Mouse (Mus musculus) left cerebral cortex, postnatal 36 days (tissue): ENCODE measurements around the gene Gstm3. TPM values are rescaled to one million over a fixed set of nuclear protein-coding genes. Genes with fewer than 3 reads are reported as not detected.
"Not testable (repeated sequence)": the region's sequence is repeated elsewhere in the genome, so short reads cannot be mapped to it uniquely, and the experiment has no call there.

Experiments used
- DNase-seq, 2 experiments: peaks; one replicate each; pipeline ENCODE4 v3.0.0; 2021 to 2022; ENCODE audit warnings: low spot score in 2 of 2, mixed read lengths in 1 of 2
- intact Hi-C: fragments of 180-260 bp; cut with DNase I; formaldehyde crosslinking; loops from one replicate; pipeline ENCODE4 v1.15.1; 2025
- total RNA-seq, 2 experiments: library from RNA; stranded (reverse); gene quantifications; 2 replicates each; pipeline ENCODE4 v1.2.3; 2021

Gene Gstm3
- not detected for total RNA-seq

GRCm38 (mm10) chr3:107968724-107969395, at the start of gene Gstm3:
TSS of gene Gstm3 (minus strand) at chr3:107969283.
- intact Hi-C loops, result no loop called here
- no peak for DNase-seq

DNA sequence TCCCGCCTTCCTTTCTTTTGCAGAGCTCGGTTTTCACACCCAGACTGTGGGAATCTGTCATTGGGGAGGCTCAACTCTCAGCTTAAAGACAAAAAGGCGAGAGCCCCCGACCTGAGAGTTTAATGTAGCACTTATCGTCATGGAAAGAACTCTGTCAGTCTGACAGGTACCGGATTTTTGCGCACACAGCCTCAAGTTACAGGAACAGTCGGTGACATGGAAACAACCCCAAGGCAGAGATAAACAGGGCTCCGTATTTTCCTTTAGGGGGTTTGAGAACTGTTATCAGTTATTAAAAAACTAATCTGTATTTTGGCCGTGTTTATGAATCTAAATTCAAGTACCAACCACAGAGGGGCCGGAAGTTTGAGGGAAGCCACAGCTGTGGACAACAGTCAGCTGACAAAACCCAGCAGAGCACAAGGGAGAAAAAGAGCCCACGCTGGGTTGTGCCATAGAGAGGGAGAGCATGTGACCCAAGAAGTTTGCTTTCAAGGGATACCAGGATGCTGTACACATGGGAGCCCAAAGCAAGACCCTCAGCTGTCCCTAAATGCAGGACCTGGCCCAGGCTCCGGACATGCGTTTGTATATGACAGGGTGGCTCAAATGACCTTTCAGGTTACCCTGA, 49.2 kb upstream of the Gstm3 start:
- intact Hi-C loops, result loop anchor here (2.0 to 5.0 kb wide), 2 partner anchors 66 to 88 kb away; partner anchors contain the start of gene Gstm7

GRCm38 (mm10) chr3:108017473-108018189, 48.5 kb upstream of the Gstm3 start, which contains the start of gene Gstm1:
TSS of gene Gstm1 (minus strand) at chr3:108017973.
- peak; percentile 93 to 94 for DNase-seq
- intact Hi-C loops, result loop anchor here (2.0 to 5.0 kb wide), 2 partner anchors 65 to 87 kb away; partner anchors contain the start of gene Gstm7

More for the DNA sequence above, 49.2 kb upstream of the Gstm3 start:
- no peak for DNase-seq

DNA sequence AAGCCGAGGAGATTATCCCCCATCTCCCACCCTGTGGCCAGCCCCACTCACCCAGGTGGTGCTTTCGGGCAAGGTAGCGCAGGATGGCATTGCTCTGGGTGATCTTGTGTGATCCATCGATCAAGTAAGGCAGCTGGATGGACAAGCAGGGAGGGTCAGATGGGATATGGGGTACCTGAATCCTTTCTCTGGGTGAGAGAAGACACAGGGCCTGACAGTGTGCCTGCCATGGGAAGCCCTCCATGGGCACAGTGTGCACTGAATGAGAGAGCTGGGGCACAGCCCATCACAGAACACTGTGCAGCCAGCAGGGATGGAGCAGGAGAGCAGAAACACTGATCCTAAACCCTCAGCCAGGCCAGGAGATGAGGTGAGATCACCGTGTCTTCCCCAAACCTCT, 47.4 kb upstream of the Gstm3 start:
- intact Hi-C loops, result loop anchor here (5.0 kb wide), 1 partner anchor 64 kb away; no protein-coding TSS in a partner anchor
- DNase-seq, result not testable (repeated sequence)

GRCm38 (mm10) chr3:108014974-108015346, 45.9 kb upstream of the Gstm3 start:
- intact Hi-C loops, result loop anchor here (5.0 kb wide), 1 partner anchor 63 kb away; no protein-coding TSS in a partner anchor
- DNase-seq, result no peak

DNA sequence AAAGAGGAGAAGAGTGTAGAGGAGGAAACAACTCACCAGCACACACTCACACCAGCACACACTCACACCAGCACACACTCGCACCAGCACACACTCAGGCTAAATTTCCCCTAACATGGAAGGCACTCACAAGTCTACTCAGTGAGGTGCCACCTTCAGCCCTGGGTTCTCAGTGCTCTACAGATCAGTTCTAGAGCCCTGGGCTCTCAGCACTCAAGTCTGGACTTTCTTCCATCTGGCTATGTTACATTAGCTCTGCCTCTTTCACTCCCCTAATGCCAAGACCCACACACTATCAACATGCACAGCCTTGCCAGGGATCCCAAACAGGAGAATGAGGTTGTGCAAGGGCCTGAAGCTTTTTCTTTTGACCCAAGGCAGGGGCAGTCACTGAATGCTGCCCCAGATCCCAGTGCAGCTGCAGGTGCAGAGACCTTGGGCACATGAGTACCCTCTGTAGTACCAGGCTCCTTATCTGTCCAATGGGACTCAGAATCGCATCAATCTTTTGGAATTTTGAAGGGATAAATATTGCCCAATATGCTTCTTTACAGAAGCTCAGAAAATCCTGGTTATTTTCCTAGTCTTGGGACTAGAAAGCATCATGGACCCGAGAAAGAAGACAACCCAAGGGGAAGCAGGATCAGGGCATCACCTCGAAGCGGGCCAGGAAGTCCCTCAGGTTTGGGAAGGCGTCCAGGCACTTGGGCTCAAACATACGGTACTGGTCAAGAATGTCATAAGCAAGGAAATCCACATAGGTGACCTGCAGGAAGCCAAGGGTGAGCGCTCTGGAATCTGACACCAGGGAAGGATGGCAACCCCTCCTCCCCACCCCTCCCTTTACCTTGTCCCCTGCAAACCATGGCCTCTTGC, 45.3 kb upstream of the Gstm3 start:
- intact Hi-C loops, result no loop called here
- DNase-seq, result no peak

GRCm38 (mm10) chr3:108013331-108013871, 44.3 kb upstream of the Gstm3 start:
- DNase-seq, result peak; percentile 69 to 76
- intact Hi-C loops, result no loop called here

- intact Hi-C loops, result loop anchor here (1.0 kb wide), 1 partner anchor 148 kb away; no protein-coding TSS in a partner anchor
- no peak for DNase-seq
Observed at GRCm38 (mm10) chr3:108011558-108011957, 42.5 kb upstream of the Gstm3 start.

DNA sequence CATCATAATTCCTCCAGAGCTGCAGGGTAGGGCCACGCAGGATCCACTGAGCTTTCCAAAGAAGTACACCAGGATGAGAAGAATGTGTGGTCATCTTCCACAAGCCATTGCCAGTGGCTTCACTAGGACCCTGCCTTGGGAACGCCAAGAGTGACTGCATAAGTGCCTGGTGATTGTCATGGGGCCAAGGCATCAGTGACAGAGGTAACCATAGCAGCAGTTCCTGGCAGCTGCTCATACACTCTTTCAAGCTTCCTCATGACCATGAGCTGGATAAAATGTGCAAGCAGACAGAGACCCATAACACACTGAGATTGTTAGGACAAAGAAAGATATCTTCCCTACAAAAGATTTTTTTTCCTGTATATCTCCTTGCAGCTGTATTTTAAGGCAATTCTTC, 41.2 kb upstream of the Gstm3 start:
- DNase-seq, result no peak
- intact Hi-C loops, result no loop called here

DNA sequence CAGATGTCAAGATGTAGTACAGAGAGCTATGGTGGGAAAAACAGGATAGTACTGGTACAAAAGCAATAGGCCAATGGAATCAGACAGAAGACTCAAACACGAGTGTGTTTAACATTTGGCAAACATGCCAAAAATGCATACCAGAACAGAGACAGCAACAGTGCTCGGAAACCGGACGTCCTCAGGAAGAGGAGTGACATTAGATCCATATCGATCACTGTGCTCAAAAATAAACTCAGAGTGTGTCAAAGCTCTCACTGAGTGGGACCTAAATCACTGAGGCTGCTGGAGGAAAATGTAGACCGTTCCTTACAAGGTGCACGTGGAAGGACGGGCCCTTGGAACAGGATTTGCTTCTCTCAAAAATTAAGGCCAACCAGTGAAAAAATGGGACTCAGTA, 32.9 kb upstream of the Gstm3 start:
- no peak for DNase-seq
- intact Hi-C loops, result no loop called here

DNA sequence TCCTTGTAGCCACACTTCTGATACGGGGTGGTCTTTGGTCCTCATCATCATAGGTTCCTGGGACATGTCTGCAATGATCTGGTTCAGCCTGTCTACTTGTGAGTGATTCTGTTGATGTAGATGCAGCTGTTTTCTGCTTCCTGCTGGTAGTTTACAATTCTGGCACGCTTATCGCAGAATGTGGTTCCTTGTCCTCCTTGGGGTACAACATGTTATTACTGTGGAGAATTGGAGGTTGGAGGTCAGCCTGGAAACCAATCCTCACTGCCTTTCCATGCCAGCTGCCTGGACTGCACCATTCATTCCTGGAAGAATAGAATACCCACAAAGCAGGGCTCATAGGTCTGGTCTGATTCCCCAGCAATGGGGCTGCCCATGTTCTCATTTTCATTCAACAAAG, 30.4 kb upstream of the Gstm3 start:
- intact Hi-C loops, result no loop called here

GRCm38 (mm10) chr3:107998591-107998990, 29.5 kb upstream of the Gstm3 start:
- no peak for DNase-seq
- intact Hi-C loops, result no loop called here

More for the DNA sequence above, 30.4 kb upstream of the Gstm3 start:
- DNase-seq, result no peak

DNA sequence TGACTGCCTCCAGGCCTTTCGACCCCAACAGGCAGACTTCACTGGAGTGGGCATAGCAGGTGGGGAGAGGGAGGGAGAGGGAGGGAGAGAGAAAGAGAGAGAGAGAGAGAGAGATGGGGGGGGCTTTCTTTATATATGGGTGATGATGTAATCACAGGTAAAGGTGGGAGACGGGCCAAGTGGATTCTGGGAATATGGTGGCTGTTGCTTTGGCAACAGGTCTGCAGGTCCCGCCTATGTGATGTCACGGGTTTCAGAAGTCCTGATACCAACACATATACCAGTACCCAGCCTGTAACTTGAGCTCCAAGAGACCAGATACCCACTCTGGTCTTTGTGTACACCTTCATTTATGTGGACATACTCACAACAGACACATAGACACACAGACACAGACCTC, 27.5 kb upstream of the Gstm3 start:
- no peak for DNase-seq
- intact Hi-C loops, result no loop called here

DNA sequence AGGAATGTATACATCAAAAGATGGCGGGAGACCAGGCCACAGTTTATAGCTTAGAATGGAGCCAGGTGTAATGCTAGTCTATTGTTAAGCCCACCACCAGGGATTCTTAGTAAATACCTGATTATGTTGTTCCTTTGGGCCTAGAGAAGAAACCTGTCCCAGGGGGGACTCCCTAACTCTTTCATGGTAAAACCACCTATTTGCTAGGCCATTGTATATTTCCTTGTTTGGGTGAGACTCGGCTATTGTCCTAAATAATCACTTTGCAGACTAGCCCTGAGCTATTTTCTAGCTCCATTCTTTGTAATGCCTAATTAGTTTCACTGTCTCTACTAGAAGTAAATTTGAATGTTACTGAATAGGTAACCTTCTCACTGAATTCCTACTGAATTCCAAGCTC, 26.9 kb upstream of the Gstm3 start:
- intact Hi-C loops, DNase-seq: not testable (repeated sequence)

GRCm38 (mm10) chr3:107986041-107986562, 17.0 kb upstream of the Gstm3 start, which contains the start of gene Gstm2:
TSS of gene Gstm2 (minus strand) at chr3:107986453.
- no peak for DNase-seq
- intact Hi-C loops, result no loop called here

DNA sequence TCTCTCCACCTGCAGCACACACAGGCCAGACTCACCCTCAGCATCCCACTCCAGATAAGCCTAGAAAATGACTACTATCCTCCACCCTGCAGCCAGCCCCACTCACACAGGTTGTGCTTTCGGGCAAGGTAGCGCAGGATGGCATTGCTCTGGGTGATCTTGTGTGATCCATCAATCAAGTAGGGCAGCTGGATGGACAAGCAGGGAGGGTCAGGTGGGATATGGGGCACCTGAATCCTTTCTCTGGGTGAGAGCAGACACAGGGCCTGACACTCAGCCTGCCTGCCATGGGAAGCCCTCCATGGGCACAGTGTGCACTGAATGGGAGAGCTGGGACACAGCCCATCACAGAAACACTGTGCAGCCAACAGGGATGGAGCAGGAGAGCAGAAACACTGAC, 16.1 kb upstream of the Gstm3 start:
- intact Hi-C loops, DNase-seq: not testable (repeated sequence)

- DNase-seq, result no peak
- intact Hi-C loops, result loop anchor here (5.0 kb wide), 1 partner anchor 43 kb away; no protein-coding TSS in a partner anchor
Observed at GRCm38 (mm10) chr3:107984471-107984870, 15.4 kb upstream of the Gstm3 start.

DNA sequence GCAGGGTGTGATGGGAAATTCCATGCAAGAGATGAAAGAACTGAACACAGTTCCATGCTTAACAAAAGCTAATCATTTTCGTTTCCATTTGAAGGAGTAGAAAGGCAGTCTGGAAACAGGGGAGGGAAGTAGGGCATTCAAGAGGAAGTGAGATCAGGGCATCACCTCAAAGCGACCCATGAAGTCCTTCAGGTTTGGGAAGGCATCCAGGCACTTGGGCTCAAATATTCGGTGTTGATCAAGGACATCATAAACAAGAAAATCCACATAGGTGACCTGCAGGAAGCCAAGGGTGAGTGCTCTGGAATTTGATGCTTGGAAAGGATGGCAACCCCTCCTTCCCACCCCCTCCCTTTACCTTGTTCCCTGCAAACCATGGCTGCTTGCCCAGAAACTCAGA, 14.7 kb upstream of the Gstm3 start:
- intact Hi-C loops, result loop anchor here (5.0 kb wide), 1 partner anchor 44 kb away; no protein-coding TSS in a partner anchor
- DNase-seq, result no peak

- DNase-seq, result peak in 1 of 2 experiments; percentile 20
- intact Hi-C loops, result loop anchor here (5.0 kb wide), 1 partner anchor 45 kb away; no protein-coding TSS in a partner anchor
Observed at GRCm38 (mm10) chr3:107982726-107983125, 13.6 kb upstream of the Gstm3 start.
